Mouse (Mus musculus) midbrain, embryonic 15.5 days (tissue): Measurements from ENCODE around the gene Ankrd52. TPM values are rescaled to one million over a fixed set of nuclear protein-coding genes. Genes with fewer than 3 reads are reported as not detected.

Experiments
- ATAC-seq: fragments of 200-750 bp; cut with Nextera tagmentation; replicated peaks from 2 replicates; pipeline ENCODE4 v1.8.0; 2017; ENCODE audit warnings: moderate TSS enrichment
- H3K27ac ChIP-seq: fragments of 300-500 bp; sonication (generic); 2 replicates; pipeline ENCODE4 v1.5.1; 2015; ENCODE audit warnings: mild to moderate bottlenecking, inconsistent platforms
- H3K27me3 ChIP-seq: fragments of 300-500 bp; sonication (generic); replicated peaks from 2 replicates; pipeline ENCODE4 v1.6.1; 2015; ENCODE audit warnings: inconsistent platforms
- H3K36me3 ChIP-seq: fragments of 300-500 bp; sonication (generic); replicated peaks from 2 replicates; pipeline ENCODE4 v1.6.1; 2015; ENCODE audit warnings: inconsistent platforms
- H3K4me1 ChIP-seq: fragments of 300-500 bp; sonication (generic); 2 replicates; pipeline ENCODE4 v1.6.1; 2015; ENCODE audit warnings: inconsistent platforms
- H3K4me2 ChIP-seq: fragments of 300-500 bp; sonication (generic); 2 replicates; pipeline ENCODE4 v1.6.1; 2015; ENCODE audit warnings: inconsistent platforms, mild to moderate bottlenecking, moderate library complexity
- H3K4me3 ChIP-seq: fragments of 300-500 bp; sonication (generic); 2 replicates; pipeline ENCODE4 v1.5.1; 2015; ENCODE audit warnings: mild to moderate bottlenecking, inconsistent platforms
- H3K9ac ChIP-seq: fragments of 300-500 bp; sonication (generic); 2 replicates; pipeline ENCODE4 v1.6.1; 2015; ENCODE audit warnings: mild to moderate bottlenecking, inconsistent platforms
- H3K9me3 ChIP-seq: fragments of 300-500 bp; sonication (generic); 2 replicates; pipeline ENCODE4 v1.6.1; 2016; ENCODE audit warnings: inconsistent platforms
- WGBS: fragments of 180-500 bp; shearing (Covaris S2); methylation state at CpG from one replicate; pipeline ENCODE4 v1.1.7; 2015; ENCODE audit warnings: mixed read lengths; 5-methylcytosine and 5-hydroxymethylcytosine counted together
- microRNA-seq: library from miRNA; unstranded; fragments of <30 nt; microRNA quantifications from one replicate; pipeline ENCODE4, GENCODE M21; 2016
- polyA plus RNA-seq: library from polyadenylated mRNA; unstranded; fragments of >200 nt; fragmentation: Nextera tagmentation; extraction: Ambion mirVana; gene quantifications from 2 replicates; pipeline ENCODE4 v1.2.1, GENCODE M21; 2015

Gene Ankrd52
- polyA plus RNA-seq, 1 experiment from 2014 or later: 15.6 TPM

DNA sequence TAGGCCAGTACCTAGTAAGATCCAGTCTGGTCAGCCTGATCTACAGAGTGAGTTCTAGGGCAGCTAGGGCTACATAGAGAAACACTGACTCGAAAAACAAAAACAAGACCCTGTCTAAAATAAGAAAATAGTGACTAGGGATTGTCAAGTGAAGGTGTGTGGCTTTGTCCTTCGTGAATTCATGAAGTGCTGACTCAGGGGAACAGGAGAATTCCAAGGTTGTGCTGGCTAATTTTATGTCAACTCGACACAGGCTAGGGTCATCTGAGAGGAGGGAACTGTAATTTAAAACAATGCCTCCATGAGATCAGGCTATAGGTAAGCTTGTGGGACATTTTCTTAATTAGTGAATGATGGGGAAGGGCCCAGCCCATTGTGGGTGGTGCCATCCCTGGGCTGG, 77.6 kb downstream of the Ankrd52 start:
- peaks cover 10% of the 10 kb centered on the region; the same call in 1 of the 2 replicates for H3K4me1 ChIP-seq
- no peak for ATAC-seq
- no peak overlapping the region for H3K4me3 ChIP-seq
- no peak overlapping the region for H3K27ac ChIP-seq
- H3K4me2 ChIP-seq: no peak overlapping the region
- 82% methylated on average over 3 of the region's 3 CpGs for WGBS
- no peaks in the 10 kb centered on the region for H3K27me3 ChIP-seq
- H3K9me3 ChIP-seq: no peaks in the 10 kb centered on the region
- no peaks in the 10 kb centered on the region for H3K36me3 ChIP-seq
- H3K9ac ChIP-seq: no peak overlapping the region

DNA sequence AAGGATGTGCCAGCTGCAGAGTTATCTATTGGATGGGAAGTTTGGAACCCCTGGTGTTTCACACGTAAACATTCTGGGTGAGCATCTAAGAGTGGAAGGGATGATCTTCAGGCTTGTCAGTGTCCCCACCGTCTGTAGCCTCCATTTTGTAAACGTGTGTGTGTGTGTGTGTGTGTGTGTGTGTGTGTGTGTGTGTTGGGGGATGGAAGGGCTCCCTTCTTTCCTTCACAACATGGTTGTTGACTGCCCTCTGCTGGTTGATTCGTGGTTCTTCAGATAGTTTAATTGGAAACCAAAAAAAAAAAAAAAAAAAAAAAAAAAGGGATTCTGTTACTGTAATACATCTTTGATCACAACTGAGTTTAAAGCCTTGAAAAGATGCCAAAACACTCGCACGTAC, 78.4 kb downstream of the Ankrd52 start:
- H3K9me3 ChIP-seq: no peaks in the 10 kb centered on the region
- no peak overlapping the region for H3K9ac ChIP-seq
- peaks cover 11% of the 10 kb centered on the region for H3K4me1 ChIP-seq
- H3K4me3 ChIP-seq: no peak overlapping the region
- H3K36me3 ChIP-seq: no peaks in the 10 kb centered on the region
- no peak for ATAC-seq
- peak overlapping the region; percentile 31 for H3K4me2 ChIP-seq
- WGBS: 2% methylated on average over 6 of the region's 6 CpGs
- H3K27me3 ChIP-seq: no peaks in the 10 kb centered on the region
- H3K27ac ChIP-seq: 0 out of 2 replicates have a peak overlapping the region, but pooled peaks have one; percentile 30

DNA sequence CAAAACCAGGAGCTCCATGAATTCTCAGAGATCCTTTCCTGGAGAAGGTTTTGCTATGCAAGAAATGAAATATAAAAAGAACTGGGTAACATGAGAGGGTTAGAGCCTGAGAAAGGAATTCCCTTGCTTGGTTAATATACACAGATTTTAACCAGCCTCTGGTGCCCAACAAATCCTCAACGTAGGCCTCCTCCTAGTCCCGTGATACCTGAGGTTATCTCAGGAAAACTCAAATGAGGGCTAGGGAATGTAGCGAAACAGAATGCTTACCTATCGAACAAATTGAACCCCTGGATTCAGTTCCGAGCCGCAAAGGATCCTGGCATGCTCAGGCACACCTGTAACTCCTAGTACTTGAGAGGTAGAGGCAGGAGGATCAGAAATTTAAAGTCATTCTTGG, 80.8 kb downstream of the Ankrd52 start:
- H3K27ac ChIP-seq: no peak overlapping the region
- peaks cover 3% of the 10 kb centered on the region; the same call in 1 of the 2 replicates for H3K36me3 ChIP-seq
- WGBS: 83% methylated on average over 6 of the region's 6 CpGs
- no peak overlapping the region; the same call in 1 of the 2 replicates for H3K9ac ChIP-seq
- no peak overlapping the region; the same call in 1 of the 2 replicates for H3K4me2 ChIP-seq
- peak overlapping the region; percentile 62; the same call in 1 of the 2 replicates for H3K4me3 ChIP-seq
- ATAC-seq: no peak
- H3K4me1 ChIP-seq: peaks cover 23% of the 10 kb centered on the region
- no peaks in the 10 kb centered on the region for H3K9me3 ChIP-seq
- H3K27me3 ChIP-seq: no peaks in the 10 kb centered on the region

Small RNA genes within 50 kb of the gene (microRNA-seq; reads per million reads assigned to microRNA genes)
- gene Gm25361: not detected
- gene Gm26308: not detected
- gene Mir6914: not detected
- 2.2 reads per million, percentile 7 among the genes with 10 or more reads in this experiment for gene Mir6915
- 0.74 reads per million for gene Mir8105

Other genes with a start within 250 kb of the Ankrd52 start
- 8.9 and 9.2 TPM in 2 replicates for gene Rbms2, start 196.8 kb upstream of the Ankrd52 start, polyA plus RNA-seq
- gene Gls2, start 182.7 kb upstream of the Ankrd52 start, polyA plus RNA-seq: 1.2 and 1.7 TPM in 2 replicates
- 20.2 and 21.4 TPM in 2 replicates for gene Spryd4, start 165.3 kb upstream of the Ankrd52 start, polyA plus RNA-seq
- gene Mip, start 151.3 kb upstream of the Ankrd52 start, polyA plus RNA-seq: 0.09 TPM in 1 of 2 replicates, not detected in the other
- gene Timeless, start 145.1 kb upstream of the Ankrd52 start, polyA plus RNA-seq: 17.8 and 20.5 TPM in 2 replicates
- not detected in 2 replicates for gene Apon, start 123.0 kb upstream of the Ankrd52 start, polyA plus RNA-seq
- gene Apof, start 108.4 kb upstream of the Ankrd52 start, polyA plus RNA-seq: 0.18 TPM in 1 of 2 replicates, not detected in the other
- 21.4 and 23.5 TPM in 2 replicates for gene Stat2, start 106.6 kb upstream of the Ankrd52 start, polyA plus RNA-seq
- not detected in 2 replicates for gene Il23a, start 78.4 kb upstream of the Ankrd52 start, polyA plus RNA-seq
- 21.9 and 24.0 TPM in 2 replicates for gene Pan2, start 73.8 kb upstream of the Ankrd52 start, polyA plus RNA-seq
- gene Cnpy2, start 54.7 kb upstream of the Ankrd52 start, polyA plus RNA-seq: 194 and 204 TPM in 2 replicates
- 256 and 257 TPM in 2 replicates for gene Cs, start 39.4 kb upstream of the Ankrd52 start, polyA plus RNA-seq
- 42.6 and 44.2 TPM in 2 replicates for gene Coq10a, start 8.1 kb upstream of the Ankrd52 start, polyA plus RNA-seq
- not detected in 2 replicates for gene Slc39a5, start 24.1 kb downstream of the Ankrd52 start, polyA plus RNA-seq
- 146 and 147 TPM in 2 replicates for gene Nabp2, start 34.4 kb downstream of the Ankrd52 start, polyA plus RNA-seq
- gene Rnf41, start 34.5 kb downstream of the Ankrd52 start, polyA plus RNA-seq: 105 and 107 TPM in 2 replicates
- gene Smarcc2, start 82.1 kb downstream of the Ankrd52 start, polyA plus RNA-seq: 201 and 209 TPM in 2 replicates
- gene Myl6, start 117.0 kb downstream of the Ankrd52 start, polyA plus RNA-seq: 892 and 955 TPM in 2 replicates
- gene Myl6b, start 121.6 kb downstream of the Ankrd52 start, polyA plus RNA-seq: 5.4 and 5.7 TPM in 2 replicates
- 10.5 and 11.1 TPM in 2 replicates for gene Esyt1, start 148.8 kb downstream of the Ankrd52 start, polyA plus RNA-seq
- gene Zc3h10, start 170.7 kb downstream of the Ankrd52 start, polyA plus RNA-seq: 20.8 and 22.7 TPM in 2 replicates
- 2,126 and 2,161 TPM in 2 replicates for gene Rpl41, start 172.2 kb downstream of the Ankrd52 start, polyA plus RNA-seq
- gene Pa2g4, start 188.9 kb downstream of the Ankrd52 start, polyA plus RNA-seq: 125 and 128 TPM in 2 replicates
- gene Erbb3, start 212.5 kb downstream of the Ankrd52 start, polyA plus RNA-seq: 0.42 and 0.56 TPM in 2 replicates
- 322 and 332 TPM in 2 replicates for gene Rps26, start 249.6 kb downstream of the Ankrd52 start, polyA plus RNA-seq